Mouse (Mus musculus): ENCODE measurements around the gene Tenm2.

Gene Tenm2

GRCm38 (mm10) chr11:36036061-36036695 lies 1199.6 kb downstream of the Tenm2 start:
- peak; percentile 89 for DNase-seq

GRCm38 (mm10) chr11:36031751-36032150 lies 1204.0 kb downstream of the Tenm2 start:
- DNase-seq, result no peak

- DNase-seq, result no peak
Observed at GRCm38 (mm10) chr11:36020009-36020408, 1215.8 kb downstream of the Tenm2 start.

- DNase-seq, result no peak
Observed at GRCm38 (mm10) chr11:36013179-36013578, 1222.6 kb downstream of the Tenm2 start.

- no peak for DNase-seq
Observed at GRCm38 (mm10) chr11:36009281-36010208, 1226.2 kb downstream of the Tenm2 start.

- no peak for DNase-seq
Observed at GRCm38 (mm10) chr11:36002900-36003299, 1232.9 kb downstream of the Tenm2 start.

GRCm38 (mm10) chr11:36001282-36001970 lies 1234.3 kb downstream of the Tenm2 start:
- DNase-seq, result peak; percentile 90

DNA sequence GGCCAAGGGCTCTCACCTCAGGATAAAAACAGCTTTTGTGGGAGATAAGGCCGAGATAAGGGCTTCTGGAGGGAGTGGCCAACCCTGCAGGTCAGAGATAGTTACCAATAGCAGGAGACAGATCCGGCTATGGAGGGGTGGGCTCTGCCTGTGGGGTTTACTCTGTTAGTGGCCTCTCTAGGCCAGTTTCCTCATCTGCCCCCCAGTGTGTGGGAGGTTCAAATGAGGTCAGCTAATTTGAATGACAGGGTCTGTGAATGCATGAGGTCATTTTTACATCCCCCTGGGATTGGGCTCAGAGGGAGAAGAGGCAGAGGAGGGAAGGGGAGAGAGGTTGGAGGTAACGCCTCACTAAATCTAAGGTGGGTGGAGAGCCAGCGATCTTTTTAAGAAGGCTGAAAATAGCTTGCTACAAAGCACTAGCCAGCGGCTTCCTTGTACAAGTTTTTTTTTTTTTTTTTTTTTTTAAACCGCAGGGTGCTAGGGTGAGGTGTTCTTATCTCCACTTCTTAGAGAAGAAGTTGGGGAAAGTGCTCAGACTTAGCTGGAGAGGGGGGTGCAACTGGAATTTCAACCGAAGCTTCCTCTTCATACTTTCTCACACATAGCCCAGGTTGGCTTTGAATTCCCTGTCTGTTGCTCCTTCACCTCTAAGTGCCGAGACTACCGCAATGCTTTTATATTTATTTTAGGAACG lies 1235.0 kb downstream of the Tenm2 start:
- no peak for DNase-seq

DNA sequence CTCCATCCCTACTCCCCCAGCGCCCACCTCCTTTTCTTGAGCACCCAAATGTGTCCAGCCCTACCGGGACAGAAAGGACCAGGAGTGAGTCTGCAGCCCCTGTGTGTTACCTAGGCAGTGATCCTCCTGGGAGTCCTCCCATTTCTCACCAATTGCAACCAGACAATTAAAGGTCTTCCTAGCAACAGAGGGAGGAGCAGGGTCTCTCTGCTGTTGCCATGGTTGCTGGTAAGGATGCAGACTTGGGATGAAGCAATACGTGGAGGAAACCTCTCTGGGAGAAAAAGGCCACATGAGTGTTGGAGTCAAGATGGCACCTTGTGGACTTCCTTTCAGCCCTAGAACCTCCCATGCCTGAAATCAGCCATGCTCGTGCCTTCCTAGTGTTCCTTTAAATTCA lies 1235.7 kb downstream of the Tenm2 start:
- DNase-seq, result no peak

DNA sequence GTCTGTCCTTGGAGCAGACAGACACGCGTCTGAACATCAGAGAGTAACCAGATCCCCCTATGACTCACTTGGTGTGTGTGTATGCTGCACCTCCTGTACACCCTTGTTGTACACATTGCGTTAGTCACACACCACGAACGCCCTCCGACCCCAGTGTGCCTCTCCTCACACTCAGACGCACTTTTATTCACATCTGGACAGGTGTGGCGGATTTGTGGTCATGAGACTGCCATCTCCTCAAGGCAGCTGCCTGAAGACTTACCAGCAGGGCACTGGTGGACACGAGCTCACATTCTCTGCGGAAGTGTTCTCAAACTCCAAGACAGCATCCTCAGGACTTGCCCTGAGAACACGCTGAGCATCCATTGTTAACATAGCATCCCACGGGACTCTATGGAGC lies 1237.7 kb downstream of the Tenm2 start:
- DNase-seq, result no peak

- no peak for DNase-seq
Observed at GRCm38 (mm10) chr11:35995310-35995709, 1240.5 kb downstream of the Tenm2 start.

DNA sequence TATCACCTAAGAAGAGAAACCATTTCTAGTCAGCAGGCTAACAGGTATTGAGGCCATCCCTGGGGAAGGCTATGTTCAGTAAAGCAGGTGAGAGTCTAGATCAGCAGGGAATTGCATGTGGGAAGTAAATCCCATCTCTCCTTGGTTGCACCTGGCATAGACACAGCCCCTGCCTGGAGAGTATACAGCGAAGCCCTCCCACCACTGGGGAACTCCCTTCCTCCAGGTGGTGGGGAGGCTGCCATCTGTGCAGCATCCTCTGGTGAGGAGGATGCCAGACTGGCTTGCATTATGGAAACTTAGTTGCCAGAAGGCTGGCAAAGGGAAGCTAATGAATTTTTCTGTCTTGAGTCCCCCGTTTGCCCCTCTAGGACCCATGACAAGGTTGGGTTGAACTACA lies 1243.9 kb downstream of the Tenm2 start:
- no peak for DNase-seq

GRCm38 (mm10) chr11:35989967-35990366 lies 1245.8 kb downstream of the Tenm2 start:
- no peak for DNase-seq

- DNase-seq, result peak; percentile 47
Observed at GRCm38 (mm10) chr11:35985841-35986393, 1249.8 kb downstream of the Tenm2 start.

GRCm38 (mm10) chr11:35982734-35983133 lies 1253.0 kb downstream of the Tenm2 start:
- no peak for DNase-seq

DNA sequence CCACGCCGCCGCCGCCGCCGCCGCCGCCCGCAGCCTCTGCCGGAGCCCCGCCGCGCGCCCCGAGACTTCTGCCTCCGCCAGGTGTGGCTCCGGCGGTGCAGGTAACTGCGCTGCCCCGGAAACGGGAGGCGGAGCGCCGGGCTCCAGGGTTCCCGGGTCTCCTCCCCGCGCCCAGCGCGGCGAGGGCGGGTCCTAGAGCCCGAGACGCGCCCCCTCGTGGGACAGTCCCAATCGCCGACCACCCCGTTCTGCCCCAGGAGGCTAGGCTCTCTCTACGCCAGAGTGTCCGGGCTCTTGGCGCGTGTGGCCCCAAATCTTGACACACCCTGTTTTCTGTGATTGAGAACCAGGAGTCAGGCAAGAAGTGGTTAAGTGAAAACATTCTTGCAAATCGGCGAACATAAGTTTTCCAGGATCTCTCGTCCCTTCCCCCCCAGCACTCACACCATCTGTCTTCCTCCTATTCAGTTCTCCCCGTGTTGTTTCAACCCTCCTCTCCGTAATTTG lies 1255.3 kb downstream of the Tenm2 start, which contains the start of gene Wwc1:
TSS of gene Wwc1 (minus strand) at position 117 of the 507 bp plus-strand sequence.
- peak; percentile 85 for DNase-seq

DNA sequence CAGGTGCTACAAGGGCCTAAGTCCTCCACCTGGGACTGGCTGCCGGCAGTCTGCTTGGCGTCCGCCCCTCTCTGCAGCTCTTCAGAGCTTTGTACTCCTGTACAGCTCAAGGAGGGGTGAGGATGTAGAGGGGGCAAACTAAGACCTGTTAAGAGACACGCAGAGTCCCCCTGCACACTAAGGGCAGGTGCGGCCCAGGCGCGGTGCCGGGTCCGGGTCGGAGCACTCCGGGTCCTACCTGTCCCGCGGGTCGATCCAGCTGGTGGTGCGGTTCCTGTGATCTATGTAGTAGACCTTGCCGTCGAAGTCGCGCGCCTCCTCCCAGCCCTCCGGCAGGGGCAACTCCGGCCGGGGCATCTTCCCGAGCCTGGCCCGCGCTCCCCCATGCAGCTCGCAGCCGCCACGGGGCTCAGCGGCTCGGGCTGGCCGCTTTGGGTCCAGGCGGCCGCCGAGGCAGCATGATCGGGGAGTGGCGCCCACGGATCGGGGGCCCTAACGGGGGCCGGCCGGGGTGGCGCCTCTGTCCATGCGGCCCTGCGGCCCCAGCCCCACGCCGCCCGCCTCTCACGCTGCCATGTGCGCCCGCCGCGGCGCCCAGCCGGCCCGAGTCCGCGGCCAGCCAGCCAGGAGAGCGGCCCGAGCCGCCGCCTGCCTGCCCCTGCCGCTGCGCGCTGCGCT lies 1255.9 kb downstream of the Tenm2 start:
- no peak for DNase-seq

DNA sequence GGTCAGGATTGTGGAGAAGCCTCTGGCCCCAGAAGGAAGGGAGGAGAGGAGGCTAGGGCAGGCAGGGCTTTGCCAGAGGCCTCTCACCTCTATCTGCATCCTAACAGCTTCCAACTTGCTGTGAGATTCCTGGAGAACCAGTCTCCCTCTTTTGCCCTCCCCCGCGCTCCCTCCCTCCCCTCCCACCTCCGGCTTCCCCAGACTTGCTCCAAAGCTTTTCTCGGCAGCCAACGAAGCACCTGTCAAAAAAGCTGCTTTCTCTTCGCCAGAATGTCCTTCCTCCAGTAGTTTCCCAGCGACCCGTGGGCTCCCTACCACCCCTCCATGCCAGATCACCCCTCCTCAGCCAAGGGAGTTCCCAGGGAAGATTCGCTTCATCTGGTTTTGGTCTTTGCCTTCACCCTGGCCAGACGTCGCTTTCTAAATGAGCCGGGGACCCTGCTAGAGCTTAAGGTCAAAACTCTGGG lies 1256.5 kb downstream of the Tenm2 start:
- peak; percentile 63 for DNase-seq

DNA sequence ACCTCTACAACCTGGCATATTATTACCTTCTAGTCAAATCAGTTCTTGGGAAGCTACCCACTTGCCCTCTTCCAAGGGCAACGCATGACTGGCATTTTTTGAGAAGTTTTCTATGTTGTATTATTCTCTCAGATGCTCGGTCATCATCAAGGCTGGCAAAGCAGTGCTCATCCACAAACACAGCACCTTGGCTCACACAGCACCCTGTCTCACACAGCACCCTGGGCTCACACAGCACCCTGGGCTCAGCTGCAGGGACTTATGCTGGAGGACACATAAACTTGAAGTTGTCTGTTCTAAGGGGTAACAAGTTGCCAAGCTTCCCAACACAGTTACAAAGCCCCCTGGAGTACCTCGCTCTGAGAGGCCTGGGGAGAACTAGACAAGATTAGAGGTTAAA lies 1258.0 kb downstream of the Tenm2 start:
- no peak for DNase-seq

- no peak for DNase-seq
Observed at GRCm38 (mm10) chr11:35977096-35977495, 1258.7 kb downstream of the Tenm2 start.

DNA sequence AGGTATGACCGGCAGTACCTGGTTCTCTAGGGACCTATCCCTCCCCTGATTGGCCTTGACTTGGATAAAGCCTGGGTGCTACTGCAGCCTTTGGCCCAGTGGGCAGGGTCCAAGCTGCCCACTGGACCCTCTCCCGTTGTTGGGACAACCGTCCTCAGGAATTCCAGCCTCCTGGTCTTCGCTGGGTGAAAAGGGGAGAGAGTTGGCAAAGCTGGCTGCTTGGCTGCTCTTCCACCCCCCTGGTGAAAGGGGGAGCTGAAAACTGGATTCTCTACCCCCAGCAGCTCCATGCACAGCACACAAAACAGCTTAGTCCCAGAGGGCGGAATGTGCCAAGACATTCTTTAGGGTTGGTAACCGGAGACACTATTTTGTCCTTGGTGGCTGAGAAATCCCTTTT lies 1259.3 kb downstream of the Tenm2 start:
- DNase-seq, result peak; percentile 70

All from kidney, adult 18-20 months (tissue).